16 mouse cellular contexts compared by ENCODE assay signal in the genomic region with DNA sequence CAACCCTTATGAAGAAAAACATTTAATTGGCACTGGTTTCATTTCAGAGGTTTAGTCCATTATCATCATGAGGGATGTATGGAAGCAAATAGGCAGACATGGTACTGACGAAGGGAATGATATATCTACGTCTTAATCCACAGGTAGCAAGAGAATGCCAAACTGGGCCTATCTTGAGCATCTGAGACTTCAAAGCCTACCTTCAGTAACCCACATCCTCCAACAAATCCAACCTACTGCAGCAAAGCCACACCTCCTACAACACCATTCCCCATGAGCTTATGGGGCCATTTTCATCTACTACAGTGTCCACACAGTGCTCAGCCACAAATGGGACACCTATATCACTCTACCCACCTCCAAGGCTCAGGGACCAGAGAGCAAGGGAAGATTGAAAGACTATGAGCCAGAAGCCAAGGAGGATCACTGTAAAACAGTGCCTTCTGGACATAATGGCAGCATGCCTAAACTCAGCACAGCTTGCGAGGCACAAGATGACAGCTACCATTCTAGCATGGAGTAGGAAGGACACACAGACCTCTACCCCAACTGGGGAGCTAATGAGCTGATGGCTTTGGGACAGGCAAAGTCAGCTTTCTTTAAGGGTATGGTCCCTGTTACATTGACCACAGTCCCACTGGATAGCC.
DNase-seq lines count a peak whose midpoint lies in the region; ATAC-seq and TF ChIP-seq lines count a peak whose summit lies in the region.
"Had no signal": no experiment of that assay in that cellular context is flagged by ENCODE, and none has a peak within 500 bp of the region (broad histone marks: within the 10 kb centered on the region; RNA-seq: fewer than 3 reads in every experiment).

No protein-coding gene starts in this region.

- H3K4me1 ChIP-seq in hindbrain, embryonic 15.5 days (replicated peaks): no peaks in the 10 kb centered on the region; the same call in 1 of the 2 replicates
- H3K4me1 ChIP-seq in hindbrain, embryonic 16.5 days (ENCODE audit: control insufficient read depth, insufficient read depth, low read depth, low read length): 0 out of 2 replicates have a peak, but pooled peaks cover 2% of the 10 kb centered on the region
- no peaks in the 10 kb centered on the region; the same call in 1 of the 2 replicates for H3K4me1 ChIP-seq in kidney, adult 2 months (ENCODE audit: control insufficient read depth, insufficient read depth, low read length)
- H3K4me1 ChIP-seq: neural tube, embryonic 13.5 days; stomach, embryonic 15.5 days had no signal

- H3K4me2 ChIP-seq in hindbrain, embryonic 15.5 days: no peak overlapping the region
- no peak overlapping the region for H3K4me2 ChIP-seq in hindbrain, embryonic 16.5 days (ENCODE audit: low read length)
- H3K4me2 ChIP-seq: embryonic facial prominence, embryonic 13.5 days; heart, embryonic 13.5 days; neural tube, embryonic 13.5 days; stomach, embryonic 15.5 days had no signal

- no peaks in the 10 kb centered on the region for H3K27me3 ChIP-seq in hindbrain, embryonic 15.5 days
- no peaks in the 10 kb centered on the region for H3K27me3 ChIP-seq in hindbrain, embryonic 16.5 days (replicated peaks; ENCODE audit: control insufficient read depth, insufficient read depth, low read length)
- H3K27me3 ChIP-seq in kidney, adult 2 months (replicated peaks; ENCODE audit: control insufficient read depth, insufficient read depth, low read length): no peaks in the 10 kb centered on the region
- H3K27me3 ChIP-seq: embryonic facial prominence, embryonic 13.5 days; heart, embryonic 13.5 days; neural tube, embryonic 13.5 days; stomach, embryonic 15.5 days had no signal

- TF ChIP-seq CTCF in kidney, adult 2 months (conservative IDR thresholded peaks at IDR 0.05; ENCODE audit: insufficient read depth, insufficient read length, low read depth, low read length): no peak

- no peak overlapping the region for H3K9ac ChIP-seq in hindbrain, embryonic 15.5 days
- no peak overlapping the region for H3K9ac ChIP-seq in hindbrain, embryonic 16.5 days (ENCODE audit: low read depth, low read length)
- H3K9ac ChIP-seq: embryonic facial prominence, embryonic 13.5 days; heart, embryonic 13.5 days; liver, postnatal 0 days; neural tube, embryonic 13.5 days; stomach, embryonic 15.5 days had no signal

- ATAC-seq in hindbrain, embryonic 15.5 days (ENCODE audit: low FRiP score, low read depth): peak; percentile 45; the same call in 1 of the 2 replicates
- no peak for ATAC-seq in hindbrain, embryonic 16.5 days
- peak; percentile 87 for ATAC-seq in activated CD4-positive, CD25-positive, alpha-beta regulatory T cell, adult 4 months
- ATAC-seq in inflammation-experienced regulatory T-cells, adult 6 months: peak; percentile 88
- ATAC-seq: liver, postnatal 0 days had no signal

- TF ChIP-seq POLR2A in kidney, adult 2 months (IDR thresholded peaks at IDR 0.05; ENCODE audit: low read depth, low read length): no peak

- H3K36me3 ChIP-seq in hindbrain, embryonic 15.5 days: no peaks in the 10 kb centered on the region
- no peaks in the 10 kb centered on the region for H3K36me3 ChIP-seq in hindbrain, embryonic 16.5 days (ENCODE audit: control insufficient read depth, insufficient read depth, low read length)
- H3K36me3 ChIP-seq in kidney, adult 2 months (ENCODE audit: control insufficient read depth, insufficient read depth, low read length): no peaks in the 10 kb centered on the region
- H3K36me3 ChIP-seq: embryonic facial prominence, embryonic 13.5 days; heart, embryonic 13.5 days; neural tube, embryonic 13.5 days; stomach, embryonic 15.5 days had no signal

- no peak overlapping the region for H3K4me3 ChIP-seq in hindbrain, embryonic 15.5 days
- H3K4me3 ChIP-seq in hindbrain, embryonic 16.5 days (ENCODE audit: low read length): no peak overlapping the region
- H3K4me3 ChIP-seq in kidney, adult 2 months (ENCODE audit: insufficient read depth, low read depth, low read length): no peak overlapping the region
- H3K4me3 ChIP-seq: embryonic facial prominence, embryonic 13.5 days; heart, embryonic 13.5 days; neural tube, embryonic 13.5 days; stomach, embryonic 15.5 days had no signal

- H3K9me3 ChIP-seq in hindbrain, embryonic 15.5 days: no peaks in the 10 kb centered on the region
- no peaks in the 10 kb centered on the region for H3K9me3 ChIP-seq in hindbrain, embryonic 16.5 days (ENCODE audit: control insufficient read depth, low read length)
- H3K9me3 ChIP-seq: embryonic facial prominence, embryonic 13.5 days; heart, embryonic 13.5 days; neural tube, embryonic 13.5 days; stomach, embryonic 15.5 days had no signal

- WGBS in hindbrain, embryonic 15.5 days: 91% methylated on average over 3 of the region's 3 CpGs
- WGBS in hindbrain, embryonic 16.5 days: 95% methylated on average over 3 of the region's 3 CpGs
- WGBS in kidney, adult 2 months: 97% methylated on average over 3 of the region's 3 CpGs

- no peak overlapping the region for H3K27ac ChIP-seq in hindbrain, embryonic 15.5 days (replicated peaks)
- no peak overlapping the region for H3K27ac ChIP-seq in hindbrain, embryonic 16.5 days (ENCODE audit: low read depth, low read length)
- H3K27ac ChIP-seq in kidney, adult 2 months (ENCODE audit: insufficient read depth, low read depth, low read length): no peak overlapping the region
- H3K27ac ChIP-seq: embryonic facial prominence, embryonic 13.5 days; heart, embryonic 13.5 days; neural tube, embryonic 13.5 days; stomach, embryonic 15.5 days had no signal

- peak; percentile 44 for DNase-seq in cerebellum, adult 8-10 months
- no peak for DNase-seq in kidney, postnatal 10 days
- DNase-seq in kidney, adult 2 months: no peak
- DNase-seq: adrenal gland, adult 8-10 months; heart, postnatal 36 days; liver, postnatal 0 days; lung, postnatal 14 days; thymus, postnatal 14 days had no signal
